Mouse (Mus musculus) embryonic facial prominence, embryonic 14.5 days (tissue): ENCODE data around the gene Kcna4. TPM values are rescaled to one million over a fixed set of nuclear protein-coding genes. Genes with fewer than 3 reads are reported as not detected.
A peak's percentile ranks its signal among the peaks of the same experiment; 100 is the strongest.

Experiments
- ATAC-seq: fragments of 200-750 bp; cut with Nextera tagmentation; 2 replicates; pipeline ENCODE4 v1.8.0; 2017; ENCODE audit warnings: low read depth, moderate number of reproducible peaks, moderate TSS enrichment
- DNase-seq: peaks from one replicate; pipeline ENCODE4 v3.0.0-alpha.2; 2015; ENCODE audit warnings: low spot score
- H3K27ac ChIP-seq: fragments of 300-500 bp; sonication (generic); replicated peaks from 2 replicates; pipeline ENCODE4 v1.5.1; 2014; ENCODE audit warnings: low read depth, mild to moderate bottlenecking, low read length, moderate library complexity
- H3K27me3 ChIP-seq: fragments of 300-500 bp; sonication (generic); replicated peaks from 2 replicates; pipeline ENCODE4 v1.6.1; 2014; ENCODE audit warnings: low read length; ENCODE audit not compliant: control insufficient read depth, insufficient read depth
- H3K36me3 ChIP-seq: fragments of 300-500 bp; sonication (generic); 2 replicates; pipeline ENCODE4 v1.6.1; 2014; ENCODE audit warnings: low read length, mixed read lengths; ENCODE audit not compliant: control insufficient read depth, insufficient read depth
- H3K4me1 ChIP-seq: fragments of 300-500 bp; sonication (generic); 2 replicates; pipeline ENCODE4 v1.6.1; 2014; ENCODE audit warnings: antibody characterized with exemption, low read length; ENCODE audit not compliant: control insufficient read depth, insufficient read depth
- H3K4me2 ChIP-seq: fragments of 300-500 bp; sonication (generic); 2 replicates; pipeline ENCODE4 v1.6.1; 2014; ENCODE audit warnings: low read depth, mild to moderate bottlenecking, low read length, moderate library complexity, mixed read lengths
- H3K4me3 ChIP-seq: fragments of 300-500 bp; sonication (generic); 2 replicates; pipeline ENCODE4 v1.5.1; 2014; ENCODE audit warnings: low read depth, mild to moderate bottlenecking, low read length
- H3K9ac ChIP-seq: fragments of 300-500 bp; sonication (generic); 2 replicates; pipeline ENCODE4 v1.6.1; 2014; ENCODE audit warnings: low read depth, mild to moderate bottlenecking, low read length, moderate library complexity, mixed read lengths
- H3K9me3 ChIP-seq: fragments of 300-500 bp; sonication (generic); 2 replicates; pipeline ENCODE4 v1.6.1; 2016; ENCODE audit warnings: low read length; ENCODE audit not compliant: control insufficient read depth
- WGBS: fragments of 180-500 bp; shearing (Covaris S2); extraction: QIAGEN DNeasy Blood & Tissue Kit; methylation state at CpG from one replicate; pipeline ENCODE4 v1.1.7; 2014; 5-methylcytosine and 5-hydroxymethylcytosine counted together
- polyA plus RNA-seq: library from polyadenylated mRNA; unstranded; fragments of >200 nt; fragmentation: Nextera tagmentation; extraction: Ambion mirVana; gene quantifications from 2 replicates; pipeline ENCODE4 v1.2.1, GENCODE M21; 2014

Gene Kcna4
- polyA plus RNA-seq, result 1.3 and 1.6 TPM in 2 replicates

- WGBS, result 4% methylated on average over 21 of the region's 24 CpGs
- no peaks in the 10 kb centered on the region for H3K36me3 ChIP-seq
- no peaks in the 10 kb centered on the region for H3K9me3 ChIP-seq
- peaks cover 5% of the 10 kb centered on the region; the same call in 1 of the 2 replicates for H3K4me1 ChIP-seq
- peak; percentile 74 for DNase-seq
- peak within 1 kb of the TSS; percentile 21; the same call in 1 of the 2 replicates for H3K9ac ChIP-seq
- peak within 1 kb of the TSS; percentile 81 for H3K4me2 ChIP-seq
- no peak within 1 kb of the TSS for H3K27ac ChIP-seq
- ATAC-seq, result peak; percentile 98
- peak within 1 kb of the TSS; percentile 38 for H3K4me3 ChIP-seq
- peaks cover 5% of the 10 kb centered on the region; the same call in 1 of the 2 replicates for H3K27me3 ChIP-seq
Measured at GRCm38 (mm10) chr2:107289990-107290696, at the start of gene Kcna4. TSS of gene Kcna4 (plus strand) at chr2:107290639.

DNA sequence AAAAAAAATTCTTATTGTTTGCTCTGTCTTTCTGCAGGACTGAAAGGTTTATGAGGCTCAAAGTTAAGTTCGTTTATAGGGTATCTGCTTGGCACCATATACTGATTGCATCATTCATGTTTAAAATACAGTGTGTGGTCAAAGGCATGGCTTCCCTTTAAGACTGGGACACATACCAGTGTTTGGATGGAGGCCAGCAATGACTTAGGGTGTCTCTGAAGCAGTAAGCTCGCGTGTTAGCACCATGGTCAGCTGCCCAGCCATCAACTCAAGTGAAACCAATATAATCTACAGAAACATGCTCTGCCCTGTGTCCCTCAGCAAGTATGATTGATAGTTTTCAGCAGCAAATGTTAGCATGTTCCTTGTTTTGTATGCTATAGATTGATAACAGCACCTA, 32.3 kb upstream of the Kcna4 start:
- WGBS, result 68% methylated on average over 3 of the region's 3 CpGs
- Histone ChIP-seq H3K4me2 (no peak overlapping the region), H3K36me3 (no peaks in the 10 kb centered on the region), H3K27ac (no peak overlapping the region), H3K9ac (no peak overlapping the region), H3K4me3 (no peak overlapping the region), H3K27me3 (no peaks in the 10 kb centered on the region), H3K9me3 (no peaks in the 10 kb centered on the region), H3K4me1 (no peaks in the 10 kb centered on the region)
- peak; percentile 36 for DNase-seq
- ATAC-seq, result no peak

- Histone ChIP-seq H3K4me2 (no peak overlapping the region), H3K9ac (no peak overlapping the region), H3K27me3 (no peaks in the 10 kb centered on the region), H3K27ac (no peak overlapping the region), H3K4me1 (no peaks in the 10 kb centered on the region), H3K4me3 (no peak overlapping the region), H3K9me3 (no peaks in the 10 kb centered on the region), H3K36me3 (no peaks in the 10 kb centered on the region)
- DNase-seq (no peak), ATAC-seq (no peak)
- 50% methylated on average over 2 of the region's 2 CpGs for WGBS
Measured at GRCm38 (mm10) chr2:107266251-107266650, 24.2 kb upstream of the Kcna4 start.

- no peak for ATAC-seq
- Histone ChIP-seq H3K27ac (no peak overlapping the region), H3K4me1 (no peaks in the 10 kb centered on the region), H3K4me2 (no peak overlapping the region), H3K27me3 (no peaks in the 10 kb centered on the region), H3K9ac (no peak overlapping the region), H3K4me3 (no peak overlapping the region), H3K36me3 (no peaks in the 10 kb centered on the region), H3K9me3 (no peaks in the 10 kb centered on the region)
- 66% methylated on average over 3 of the region's 3 CpGs for WGBS
- no peak for DNase-seq
Measured at GRCm38 (mm10) chr2:107270050-107270449, 20.4 kb upstream of the Kcna4 start.

DNA sequence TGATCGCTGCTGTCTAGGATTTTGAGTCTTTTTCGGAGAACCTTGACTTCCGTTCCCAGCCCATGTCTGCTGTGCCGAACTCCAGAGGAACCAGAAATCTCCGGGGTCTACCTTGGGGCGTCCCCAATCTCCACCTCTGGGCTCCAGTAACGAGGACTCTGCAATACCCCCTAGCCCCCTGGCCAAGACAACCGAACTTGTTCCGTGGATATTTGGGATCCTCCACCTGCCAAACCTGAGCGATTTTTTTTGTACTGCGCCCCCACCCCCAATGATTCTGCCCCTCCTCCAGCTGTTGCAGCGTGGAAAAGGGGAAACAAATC, 219 bp downstream of the Kcna4 start:
- Histone ChIP-seq H3K27ac (no peak overlapping the region), H3K4me1 (peaks cover 5% of the 10 kb centered on the region; the same call in 1 of the 2 replicates), H3K27me3 (peaks cover 5% of the 10 kb centered on the region; the same call in 1 of the 2 replicates), H3K9ac (peak overlapping the region; percentile 21; the same call in 1 of the 2 replicates), H3K9me3 (no peaks in the 10 kb centered on the region), H3K4me3 (peak overlapping the region; percentile 38), H3K36me3 (no peaks in the 10 kb centered on the region), H3K4me2 (peak overlapping the region; percentile 81)
- DNase-seq (no peak), ATAC-seq (peak; percentile 70; the same call in 1 of the 2 replicates)
- WGBS, result 2% methylated on average over 11 of the region's 12 CpGs

DNA sequence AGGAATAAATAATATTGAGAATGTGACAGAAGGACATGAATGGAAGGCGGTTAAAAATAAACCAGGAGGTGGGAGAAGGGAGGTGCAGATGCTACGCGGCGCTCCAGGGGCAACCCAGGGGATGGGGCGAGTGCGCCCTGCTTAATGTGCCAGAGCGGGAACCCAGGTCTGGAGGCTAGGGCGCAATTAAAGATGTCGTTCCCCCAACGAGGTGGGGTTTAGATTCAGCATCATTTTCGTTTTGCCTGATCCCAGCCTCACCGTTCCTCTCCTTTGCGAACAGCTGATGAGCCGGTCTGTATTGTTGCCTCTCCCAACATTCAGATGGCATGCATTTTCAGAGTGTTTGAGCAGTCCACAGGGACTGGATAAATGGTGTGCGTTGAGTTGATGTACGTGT, 703 bp downstream of the Kcna4 start:
- peaks cover 5% of the 10 kb centered on the region; the same call in 1 of the 2 replicates for H3K4me1 ChIP-seq
- H3K4me3 ChIP-seq, result peak overlapping the region; percentile 38
- peaks cover 5% of the 10 kb centered on the region; the same call in 1 of the 2 replicates for H3K27me3 ChIP-seq
- ATAC-seq (no peak), DNase-seq (no peak)
- H3K4me2 ChIP-seq, result peak overlapping the region; percentile 81
- no peaks in the 10 kb centered on the region for H3K36me3 ChIP-seq
- WGBS, result 1% methylated on average over 16 of the region's 16 CpGs
- H3K27ac ChIP-seq, result no peak overlapping the region
- no peak overlapping the region for H3K9ac ChIP-seq
- H3K9me3 ChIP-seq, result no peaks in the 10 kb centered on the region

DNA sequence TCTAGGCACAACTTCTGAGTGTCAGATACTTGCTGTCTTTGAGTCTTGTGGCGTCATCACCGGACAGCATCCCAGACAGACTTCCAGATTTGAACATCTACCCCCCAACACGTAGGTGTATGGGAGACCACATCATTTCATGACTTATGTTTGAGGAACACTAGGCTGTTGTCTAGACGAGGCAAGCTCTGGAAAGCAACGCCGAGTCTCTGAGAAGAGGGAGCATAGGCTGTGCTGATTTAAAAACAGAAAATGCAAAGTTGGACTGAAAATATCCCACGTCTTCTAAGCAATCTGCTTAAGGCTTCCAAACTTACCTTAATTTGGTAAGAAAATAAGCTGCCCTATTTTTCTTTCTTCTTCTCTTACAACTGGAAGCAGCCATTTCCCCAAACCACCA, 4.1 kb downstream of the Kcna4 start:
- 88% methylated on average over 7 of the region's 7 CpGs for WGBS
- Histone ChIP-seq H3K9ac (no peak overlapping the region), H3K4me1 (peaks cover 5% of the 10 kb centered on the region; the same call in 1 of the 2 replicates), H3K27ac (no peak overlapping the region), H3K36me3 (no peaks in the 10 kb centered on the region), H3K4me2 (no peak overlapping the region), H3K4me3 (no peak overlapping the region), H3K9me3 (no peaks in the 10 kb centered on the region), H3K27me3 (peaks cover 3% of the 10 kb centered on the region; the same call in 1 of the 2 replicates)
- ATAC-seq (no peak), DNase-seq (no peak)

- WGBS, result 85% methylated on average over 4 of the region's 4 CpGs
- Histone ChIP-seq H3K9me3 (no peaks in the 10 kb centered on the region), H3K27me3 (no peaks in the 10 kb centered on the region), H3K36me3 (no peaks in the 10 kb centered on the region), H3K4me3 (no peak overlapping the region), H3K4me2 (no peak overlapping the region), H3K27ac (no peak overlapping the region), H3K9ac (no peak overlapping the region), H3K4me1 (no peaks in the 10 kb centered on the region)
- DNase-seq (no peak), ATAC-seq (no peak)
Measured at GRCm38 (mm10) chr2:107301886-107302285, 11.4 kb downstream of the Kcna4 start.

DNA sequence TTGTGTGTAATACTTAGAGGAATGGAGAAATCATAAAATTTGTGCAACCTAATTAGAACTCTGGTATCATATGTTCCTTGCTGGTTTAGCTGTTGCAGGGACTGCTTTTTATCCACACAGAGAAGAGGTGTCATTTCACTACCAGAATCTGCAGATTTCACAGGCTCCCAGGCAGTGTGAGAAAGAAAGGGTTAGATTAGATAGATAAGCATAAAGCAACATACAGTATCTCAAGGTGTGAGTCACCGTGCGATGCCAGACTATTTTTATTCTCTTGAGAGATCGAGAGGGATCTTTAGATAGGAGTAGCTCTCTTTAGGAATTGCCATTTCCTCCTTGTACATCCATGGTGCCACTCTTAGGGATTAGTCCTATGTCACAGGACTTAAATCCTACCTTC, 14.3 kb downstream of the Kcna4 start:
- no peak for ATAC-seq
- Histone ChIP-seq H3K27me3 (no peaks in the 10 kb centered on the region), H3K4me2 (no peak overlapping the region), H3K27ac (no peak overlapping the region), H3K4me1 (no peaks in the 10 kb centered on the region), H3K36me3 (no peaks in the 10 kb centered on the region), H3K9me3 (no peaks in the 10 kb centered on the region), H3K9ac (no peak overlapping the region), H3K4me3 (no peak overlapping the region)
- 83% methylated on average over 3 of the region's 3 CpGs for WGBS
- no peak for DNase-seq
